In the genomic region with DNA sequence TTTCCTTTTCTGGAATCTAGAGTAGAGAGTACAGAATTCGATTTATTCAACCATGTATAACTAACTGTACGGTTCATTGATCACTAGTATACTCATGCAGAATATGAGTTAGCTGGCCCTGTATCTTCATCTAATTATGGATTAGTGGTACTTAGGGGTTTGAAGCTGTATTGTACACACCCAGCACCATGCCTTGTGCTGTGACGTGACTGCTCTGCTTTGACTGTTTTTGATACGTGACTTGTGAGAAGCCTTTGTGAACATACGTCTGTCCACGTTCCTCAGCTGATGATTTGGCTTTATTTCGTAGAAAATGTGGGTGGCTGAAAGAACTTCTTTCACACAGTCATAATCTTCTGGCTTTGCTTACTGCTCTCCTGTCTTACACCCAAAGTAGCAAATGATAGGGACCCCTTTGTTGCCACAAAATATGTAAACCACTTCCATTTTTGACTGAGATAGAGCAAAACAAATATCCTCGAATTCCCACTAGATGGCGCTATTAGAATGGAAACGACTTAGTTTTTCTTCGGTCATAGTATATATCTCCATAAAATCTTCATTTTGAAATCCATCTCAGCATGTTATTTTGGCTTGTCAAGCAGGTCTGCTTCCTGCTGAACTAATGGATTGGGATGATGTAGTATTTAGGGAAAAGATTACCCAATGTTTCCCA, we compare ENCODE assay signal across 7 mouse cellular contexts.
DNase-seq lines count a peak whose midpoint lies in the region; ATAC-seq lines count a peak whose summit lies in the region.

No protein-coding gene starts in this region.

- H3K4me3 ChIP-seq in megakaryocyte, embryonic 14.5 days (replicated peaks) = peak overlapping the region; percentile 87
- H3K4me3 ChIP-seq in liver, embryonic 11.5 days (ENCODE audit: low read depth, low read length) = no peak overlapping the region
- 0 out of 2 replicates have a peak overlapping the region, but pooled peaks have one; percentile 23 for H3K4me3 ChIP-seq in stomach, embryonic 15.5 days (replicated peaks)

- H3K4me2 ChIP-seq in liver, embryonic 11.5 days = peak overlapping the region; percentile 39; the same call in 1 of the 2 replicates
- H3K4me2 ChIP-seq in stomach, embryonic 15.5 days = peak overlapping the region; percentile 52; the same call in 1 of the 2 replicates

- peak; percentile 69 for DNase-seq in brain, embryonic 18.5 days (ENCODE audit: low read depth, low spot score)
- DNase-seq in forelimb bud, embryonic 11.5 days (ENCODE audit: low read depth, low spot score) = peak; percentile 55
- DNase-seq in liver, embryonic 11.5 days (ENCODE audit: low spot score) = no peak
- no peak for DNase-seq in thymus, postnatal 4 days

- H3K9ac ChIP-seq in liver, embryonic 11.5 days (ENCODE audit: low read depth, low read length) = no peak overlapping the region
- no peak overlapping the region for H3K9ac ChIP-seq in stomach, embryonic 15.5 days

- WGBS in liver, embryonic 11.5 days = 47% methylated on average over 11 of the region's 11 CpGs
- WGBS in stomach, embryonic 15.5 days = 41% methylated on average over 11 of the region's 11 CpGs

- ATAC-seq in megakaryocyte, adult 5-6 weeks (ENCODE audit: poor library complexity, severe bottlenecking) = no peak
- ATAC-seq in liver, embryonic 11.5 days (replicated peaks; ENCODE audit: low FRiP score) = no peak; the same call in 1 of the 2 replicates
- ATAC-seq in stomach, embryonic 15.5 days (ENCODE audit: insufficient read depth, low FRiP score, low read depth) = 0 out of 2 replicates have a peak, but pooled peaks have one; percentile 29

- peaks cover 25% of the 10 kb centered on the region for H3K4me1 ChIP-seq in megakaryocyte, embryonic 14.5 days
- no peaks in the 10 kb centered on the region for H3K4me1 ChIP-seq in liver, embryonic 11.5 days (replicated peaks; ENCODE audit: control insufficient read depth, insufficient read depth, low read length)
- peaks cover 9% of the 10 kb centered on the region; the same call in 1 of the 2 replicates for H3K4me1 ChIP-seq in stomach, embryonic 15.5 days

- H3K27ac ChIP-seq in liver, embryonic 11.5 days (ENCODE audit: low read depth, low read length) = no peak overlapping the region
- H3K27ac ChIP-seq in stomach, embryonic 15.5 days = no peak overlapping the region

- no peaks in the 10 kb centered on the region for H3K27me3 ChIP-seq in megakaryocyte, embryonic 14.5 days (replicated peaks)
- no peaks in the 10 kb centered on the region for H3K27me3 ChIP-seq in liver, embryonic 11.5 days (replicated peaks; ENCODE audit: control insufficient read depth, insufficient read depth, low read length)
- H3K27me3 ChIP-seq in stomach, embryonic 15.5 days (replicated peaks) = no peaks in the 10 kb centered on the region

- H3K9me3 ChIP-seq in megakaryocyte, embryonic 14.5 days = no peaks in the 10 kb centered on the region
- H3K9me3 ChIP-seq in liver, embryonic 11.5 days (ENCODE audit: control insufficient read depth, low read length) = no peaks in the 10 kb centered on the region
- no peaks in the 10 kb centered on the region for H3K9me3 ChIP-seq in stomach, embryonic 15.5 days

- H3K36me3 ChIP-seq in megakaryocyte, embryonic 14.5 days (replicated peaks; ENCODE audit: low read length) = no peaks in the 10 kb centered on the region
- H3K36me3 ChIP-seq in liver, embryonic 11.5 days (ENCODE audit: control insufficient read depth, insufficient read depth, low read length) = no peaks in the 10 kb centered on the region
- no peaks in the 10 kb centered on the region for H3K36me3 ChIP-seq in stomach, embryonic 15.5 days

Comparison
In these comparisons a context has a peak if more than half of its experiments do, and no peak if none do; other contexts are left out.
1. DNase-seq: peak in brain, embryonic 18.5 days (single experiment) and forelimb bud, embryonic 11.5 days (single experiment); none in liver, embryonic 11.5 days (single experiment) and thymus, postnatal 4 days (single experiment).